ENCODE assay signal across 8 mouse cellular contexts in the genomic region with DNA sequence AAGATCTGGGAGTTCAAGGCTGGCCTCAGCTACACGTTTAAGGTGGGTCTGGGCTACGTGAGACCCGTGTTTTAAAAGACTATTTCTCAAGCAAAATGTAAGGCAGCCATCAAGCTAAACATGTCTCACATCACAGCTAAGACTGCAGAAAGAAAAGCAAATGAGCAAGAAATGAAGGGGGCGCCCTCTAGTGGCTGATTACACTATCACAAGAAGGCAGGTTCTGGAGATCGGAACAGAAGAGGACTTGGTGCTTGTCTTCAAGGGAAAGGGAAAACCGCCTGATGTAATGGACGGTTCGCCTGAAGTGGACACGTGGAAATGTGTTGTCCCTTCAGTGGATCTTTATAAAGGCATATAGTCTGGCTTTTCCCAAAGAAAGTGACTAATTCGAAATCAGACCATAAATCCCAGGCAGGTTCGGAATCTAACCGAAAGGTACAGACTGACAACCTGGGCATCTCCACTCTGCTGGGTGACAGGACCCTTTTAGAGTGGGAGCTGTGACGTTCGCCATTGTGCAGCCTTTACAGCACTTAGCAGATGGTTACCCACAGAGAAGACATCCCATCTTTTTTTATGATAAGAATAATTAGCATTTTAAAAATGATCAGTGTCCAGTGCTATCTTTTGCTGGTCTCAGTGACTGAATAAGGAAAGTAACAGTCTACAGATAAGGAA. TPM values are rescaled to one million over a fixed set of nuclear protein-coding genes. Genes with fewer than 3 reads are reported as not detected.
DNase-seq lines count a peak whose midpoint lies in the region; ATAC-seq and TF ChIP-seq lines count a peak whose summit lies in the region.
"Had no signal": no experiment of that assay in that cellular context is flagged by ENCODE, and none has a peak within 500 bp of the region (broad histone marks: within the 10 kb centered on the region; RNA-seq: fewer than 3 reads in every experiment).

No protein-coding gene starts in this region.

- H3K27ac ChIP-seq in forebrain, embryonic 13.5 days, result no peak overlapping the region
- H3K27ac ChIP-seq in hindbrain, embryonic 12.5 days, result no peak overlapping the region
- no peak overlapping the region for H3K27ac ChIP-seq in left cerebral cortex, adult 2 months
- H3K27ac ChIP-seq in midbrain, embryonic 10.5 days (replicated peaks), result no peak overlapping the region

- H3K27me3 ChIP-seq in forebrain, embryonic 13.5 days, result no peaks in the 10 kb centered on the region
- H3K27me3 ChIP-seq in hindbrain, embryonic 12.5 days, result no peaks in the 10 kb centered on the region
- no peaks in the 10 kb centered on the region for H3K27me3 ChIP-seq in midbrain, embryonic 10.5 days (ENCODE audit: low read depth, poor library complexity, severe bottlenecking)

- peak; percentile 77 for ATAC-seq in forebrain, embryonic 13.5 days
- 0 out of 2 replicates have a peak, but pooled peaks have one; percentile 35 for ATAC-seq in hindbrain, embryonic 12.5 days (ENCODE audit: low FRiP score)

- WGBS in forebrain, embryonic 13.5 days, result 23% methylated on average over 14 of the region's 14 CpGs
- 29% methylated on average over 14 of the region's 14 CpGs for WGBS in hindbrain, embryonic 12.5 days
- WGBS in midbrain, embryonic 10.5 days, result 27% methylated on average over 14 of the region's 14 CpGs

- no peak overlapping the region for H3K4me3 ChIP-seq in forebrain, embryonic 13.5 days
- H3K4me3 ChIP-seq in hindbrain, embryonic 12.5 days, result no peak overlapping the region
- H3K4me3 ChIP-seq in left cerebral cortex, adult 2 months, result no peak overlapping the region
- no peak overlapping the region for H3K4me3 ChIP-seq in midbrain, embryonic 10.5 days
- H3K4me3 ChIP-seq: myocyte had no signal

- H3K9me3 ChIP-seq in forebrain, embryonic 13.5 days (replicated peaks), result no peaks in the 10 kb centered on the region
- H3K9me3 ChIP-seq in hindbrain, embryonic 12.5 days (replicated peaks), result no peaks in the 10 kb centered on the region
- H3K9me3 ChIP-seq in midbrain, embryonic 10.5 days (replicated peaks), result no peaks in the 10 kb centered on the region

- H3K4me1 ChIP-seq in forebrain, embryonic 13.5 days, result 0 out of 2 replicates have a peak, but pooled peaks cover 3% of the 10 kb centered on the region
- H3K4me1 ChIP-seq in hindbrain, embryonic 12.5 days, result peaks cover 10% of the 10 kb centered on the region; the same call in 1 of the 2 replicates
- H3K4me1 ChIP-seq in midbrain, embryonic 10.5 days, result peaks cover 36% of the 10 kb centered on the region

- DNase-seq in NIH3T3 (ENCODE audit: low read depth), result peak; percentile 93
- DNase-seq in c-Kit-positive CD71-negative TER-119-negative erythroid progenitor cells, embryonic 14.5 days (ENCODE audit: low read depth), result peak; percentile 70
- DNase-seq in left cerebral cortex, adult 2 months (ENCODE audit: extremely low spot score in 1 of 2, low spot score in 2 of 2), result peak; percentile 78 to 87
- DNase-seq in midbrain, embryonic 10.5 days (ENCODE audit: low spot score), result peak; percentile 82
- DNase-seq in right cerebral cortex, postnatal 25 days, result peak; percentile 75

- peak; percentile 90 for TF ChIP-seq CTCF in left cerebral cortex, adult 2 months (IDR thresholded peaks at IDR 0.05)

- H3K4me2 ChIP-seq in forebrain, embryonic 13.5 days, result peak overlapping the region; percentile 25; the same call in 1 of the 2 replicates
- H3K4me2 ChIP-seq in hindbrain, embryonic 12.5 days (replicated peaks), result no peak overlapping the region

- intact Hi-C loops in left cerebral cortex, adult 2 months (cut with DNase I), result loop anchor here (2.0 to 5.0 kb wide), 2 partner anchors 64 to 146 kb away; no protein-coding TSS in a partner anchor

- H3K9ac ChIP-seq in forebrain, embryonic 13.5 days, result no peak overlapping the region
- no peak overlapping the region for H3K9ac ChIP-seq in hindbrain, embryonic 12.5 days

- H3K36me3 ChIP-seq in forebrain, embryonic 13.5 days (ENCODE audit: poor library complexity, severe bottlenecking), result no peaks in the 10 kb centered on the region
- H3K36me3 ChIP-seq in hindbrain, embryonic 12.5 days, result no peaks in the 10 kb centered on the region
- H3K36me3 ChIP-seq in midbrain, embryonic 10.5 days, result no peaks in the 10 kb centered on the region

RNA-seq across cellular contexts. Expression of a gene that starts 13.1 kb away (rescaled TPM):
- 38.1 and 45.3 TPM in 2 replicates for polyA plus RNA-seq in forebrain, embryonic 13.5 days (2015; fragmentation: Nextera tagmentation; extraction: Ambion mirVana)
- 69.8 and 85.6 TPM in 2 replicates for polyA plus RNA-seq in hindbrain, embryonic 12.5 days (2016; fragmentation: Nextera tagmentation; extraction: Ambion mirVana)
- 10 to 100 TPM; 25.5 to 29.5 TPM for total RNA-seq in left cerebral cortex, adult 2 months (2021)
- 94.6 and 109 TPM in 2 replicates for polyA plus RNA-seq in midbrain, embryonic 10.5 days (2016; fragmentation: Nextera tagmentation; extraction: Ambion mirVana)

RNA-seq across cellular contexts. Expression of a gene that starts 20.6 kb away (rescaled TPM):
- polyA plus RNA-seq in forebrain, embryonic 13.5 days (2015; fragmentation: Nextera tagmentation; extraction: Ambion mirVana), result 68.4 and 72.8 TPM in 2 replicates
- polyA plus RNA-seq in hindbrain, embryonic 12.5 days (2016; fragmentation: Nextera tagmentation; extraction: Ambion mirVana), result 74.0 and 75.0 TPM in 2 replicates
- total RNA-seq in left cerebral cortex, adult 2 months (2021), result 10 to 100 TPM; 54.2 to 56.7 TPM
- polyA plus RNA-seq in midbrain, embryonic 10.5 days (2016; fragmentation: Nextera tagmentation; extraction: Ambion mirVana), result 59.2 and 59.5 TPM in 2 replicates
